Mouse (Mus musculus): ENCODE data around the gene Nos1ap. TPM values are rescaled to one million over a fixed set of nuclear protein-coding genes. Genes with fewer than 3 reads are reported as not detected.

Nos1ap gene
- total and polyA plus RNA-seq, 2 experiments from 2014 or later, result 18.4 to 24.0 TPM

DNA sequence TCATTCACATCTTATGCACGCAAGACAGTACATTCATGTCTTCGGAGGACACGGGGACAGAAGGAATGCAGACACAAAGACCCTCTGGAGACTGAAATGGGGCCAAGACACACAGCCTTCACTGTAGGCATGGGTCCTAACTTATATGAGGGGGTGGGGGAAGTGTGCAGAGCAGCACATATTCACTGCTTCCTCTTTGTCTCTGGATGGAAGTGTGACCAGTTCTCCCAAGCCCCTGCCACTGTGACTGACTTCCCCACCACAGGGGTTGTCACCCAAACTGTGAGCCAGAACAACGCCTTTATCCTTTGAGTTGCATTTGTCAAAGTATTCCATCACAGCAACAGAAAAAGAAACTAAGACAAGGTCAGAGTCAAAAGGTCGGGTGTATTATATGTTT lies 7.3 kb downstream of the Nos1ap start:
- WGBS, result 82% methylated on average over 5 of the region's 5 CpGs

DNA sequence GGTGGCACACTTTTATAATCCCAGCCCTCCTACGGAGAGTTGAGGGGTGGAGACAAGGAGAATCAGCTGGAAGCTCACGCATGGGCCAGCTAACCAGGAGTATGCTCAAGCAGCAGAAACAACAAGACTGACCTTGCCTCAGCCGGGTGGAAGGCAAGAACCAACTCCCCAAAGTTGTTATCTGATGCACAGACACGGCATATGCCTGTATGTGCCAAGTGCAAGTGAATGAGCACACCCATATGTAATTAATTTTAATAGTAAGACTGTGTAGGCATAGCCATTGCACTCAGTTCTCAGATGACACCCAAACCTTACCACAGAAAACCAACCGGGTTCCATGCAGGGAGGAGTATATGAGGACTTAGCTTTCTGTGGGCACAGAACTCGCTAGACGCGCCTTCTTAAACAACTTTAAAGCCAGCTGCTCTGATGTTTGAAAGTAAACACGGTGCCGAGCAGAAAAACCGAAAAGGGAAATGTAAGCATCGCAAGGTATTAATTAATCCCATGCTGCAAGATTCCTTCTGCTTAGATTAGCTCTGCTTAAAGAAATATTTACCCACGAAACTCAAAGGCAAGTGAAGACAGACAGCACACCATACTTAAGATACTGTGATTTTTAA lies 9.1 kb downstream of the Nos1ap start:
- H3K9me3 ChIP-seq (ENCODE audit: low read length), result no peaks in the 10 kb centered on the region
- H3K9ac ChIP-seq (replicated peaks; ENCODE audit: low read length, poor library complexity, severe bottlenecking), result no peak overlapping the region
- DNase-seq (ENCODE audit: low spot score), result no peak
- WGBS, result 56% methylated on average over 13 of the region's 13 CpGs
- peaks cover 11% of the 10 kb centered on the region; the same call in 1 of the 2 replicates for H3K4me1 ChIP-seq (ENCODE audit: insufficient read depth, low read length)
- no peak overlapping the region for H3K27ac ChIP-seq (ENCODE audit: low read depth, low read length)
- H3K4me3 ChIP-seq (ENCODE audit: low read depth, low read length), result no peak overlapping the region
- H3K4me2 ChIP-seq (ENCODE audit: low read depth, low read length, poor library complexity, severe bottlenecking), result no peak overlapping the region
- H3K27me3 ChIP-seq (ENCODE audit: insufficient read depth, low read length), result no peaks in the 10 kb centered on the region
- no peaks in the 10 kb centered on the region for H3K36me3 ChIP-seq (ENCODE audit: insufficient read depth, low read length)
- no peak for TF ChIP-seq CTCF (IDR thresholded peaks at IDR 0.05)
- no peak for ATAC-seq (ENCODE audit: low FRiP score)

More for the DNA sequence above, 7.3 kb downstream of the Nos1ap start:
- no peak overlapping the region for H3K4me2 ChIP-seq (ENCODE audit: low read depth, low read length, poor library complexity, severe bottlenecking)
- DNase-seq (ENCODE audit: low spot score) (no peak), ATAC-seq (ENCODE audit: low FRiP score) (no peak)
- no peak for TF ChIP-seq CTCF (IDR thresholded peaks at IDR 0.05)
- H3K27me3 ChIP-seq (ENCODE audit: insufficient read depth, low read length), result no peaks in the 10 kb centered on the region
- no peak overlapping the region for H3K27ac ChIP-seq (ENCODE audit: low read depth, low read length)
- H3K4me1 ChIP-seq (ENCODE audit: insufficient read depth, low read length), result peaks cover 8% of the 10 kb centered on the region; the same call in 1 of the 2 replicates
- H3K9me3 ChIP-seq (ENCODE audit: low read length), result no peaks in the 10 kb centered on the region
- H3K9ac ChIP-seq (replicated peaks; ENCODE audit: low read length, poor library complexity, severe bottlenecking), result no peak overlapping the region
- no peak overlapping the region for H3K4me3 ChIP-seq (ENCODE audit: low read depth, low read length)
- no peaks in the 10 kb centered on the region for H3K36me3 ChIP-seq (ENCODE audit: insufficient read depth, low read length)

- Histone ChIP-seq H3K27me3 (ENCODE audit: insufficient read depth, low read length) (no peaks in the 10 kb centered on the region), H3K4me2 (ENCODE audit: low read depth, low read length, poor library complexity, severe bottlenecking) (no peak overlapping the region), H3K36me3 (ENCODE audit: insufficient read depth, low read length) (no peaks in the 10 kb centered on the region), H3K27ac (ENCODE audit: low read depth, low read length) (no peak overlapping the region), H3K9ac (replicated peaks; ENCODE audit: low read length, poor library complexity, severe bottlenecking) (no peak overlapping the region), H3K4me3 (ENCODE audit: low read depth, low read length) (no peak overlapping the region), H3K9me3 (ENCODE audit: low read length) (no peaks in the 10 kb centered on the region), H3K4me1 (ENCODE audit: insufficient read depth, low read length) (peaks cover 11% of the 10 kb centered on the region; the same call in 1 of the 2 replicates)
- 98% methylated on average over 5 of the region's 5 CpGs for WGBS
- no peak for TF ChIP-seq CTCF (IDR thresholded peaks at IDR 0.05)
- ATAC-seq (ENCODE audit: low FRiP score), result no peak
- DNase-seq (ENCODE audit: low spot score), result no peak
Observed at GRCm38 (mm10) chr1:170579476-170579875, 10.2 kb downstream of the Nos1ap start.

DNA sequence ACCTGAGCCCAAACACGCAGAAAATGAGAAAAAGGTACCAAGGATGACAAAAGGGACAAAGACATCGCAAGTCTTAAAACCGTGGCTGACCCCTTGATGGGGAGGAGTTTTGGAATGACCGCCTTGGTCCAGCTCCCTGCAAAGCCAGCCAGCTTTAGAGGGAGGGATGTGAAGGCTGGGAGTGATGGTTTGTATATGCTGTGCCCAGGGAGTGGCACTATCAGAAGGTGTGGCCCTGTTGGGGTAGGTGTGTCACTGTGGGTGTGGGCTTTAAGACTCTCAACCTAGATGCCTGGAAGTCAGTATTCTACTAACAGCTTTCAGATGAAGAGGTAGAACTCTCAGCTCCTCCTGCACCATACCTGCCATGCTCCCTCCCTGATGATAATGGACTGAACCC lies 10.6 kb downstream of the Nos1ap start:
- no peak for TF ChIP-seq CTCF (IDR thresholded peaks at IDR 0.05)
- Histone ChIP-seq H3K27me3 (ENCODE audit: insufficient read depth, low read length) (no peaks in the 10 kb centered on the region), H3K9me3 (ENCODE audit: low read length) (no peaks in the 10 kb centered on the region), H3K36me3 (ENCODE audit: insufficient read depth, low read length) (no peaks in the 10 kb centered on the region), H3K4me1 (ENCODE audit: insufficient read depth, low read length) (peaks cover 11% of the 10 kb centered on the region; the same call in 1 of the 2 replicates), H3K9ac (replicated peaks; ENCODE audit: low read length, poor library complexity, severe bottlenecking) (no peak overlapping the region), H3K27ac (ENCODE audit: low read depth, low read length) (no peak overlapping the region), H3K4me3 (ENCODE audit: low read depth, low read length) (no peak overlapping the region), H3K4me2 (ENCODE audit: low read depth, low read length, poor library complexity, severe bottlenecking) (no peak overlapping the region)
- DNase-seq (ENCODE audit: low spot score) (no peak), ATAC-seq (ENCODE audit: low FRiP score) (no peak)
- WGBS, result 97% methylated on average over 4 of the region's 4 CpGs

GRCm38 (mm10) chr1:170576728-170577065 lies 13.0 kb downstream of the Nos1ap start:
- Histone ChIP-seq H3K9me3 (ENCODE audit: low read length) (no peaks in the 10 kb centered on the region), H3K9ac (replicated peaks; ENCODE audit: low read length, poor library complexity, severe bottlenecking) (no peak overlapping the region), H3K4me2 (ENCODE audit: low read depth, low read length, poor library complexity, severe bottlenecking) (no peak overlapping the region), H3K4me1 (ENCODE audit: insufficient read depth, low read length) (peaks cover 11% of the 10 kb centered on the region; the same call in 1 of the 2 replicates), H3K27ac (ENCODE audit: low read depth, low read length) (no peak overlapping the region), H3K36me3 (ENCODE audit: insufficient read depth, low read length) (no peaks in the 10 kb centered on the region), H3K27me3 (ENCODE audit: insufficient read depth, low read length) (no peaks in the 10 kb centered on the region), H3K4me3 (ENCODE audit: low read depth, low read length) (no peak overlapping the region)
- 17% methylated on average over 6 of the region's 6 CpGs for WGBS
- no peak for TF ChIP-seq CTCF (IDR thresholded peaks at IDR 0.05)
- no peak for ATAC-seq (ENCODE audit: low FRiP score)
- peak; percentile 33 for DNase-seq (ENCODE audit: low spot score)

- no peaks in the 10 kb centered on the region for H3K9me3 ChIP-seq (ENCODE audit: low read length)
- ATAC-seq (ENCODE audit: low FRiP score) (no peak), DNase-seq (ENCODE audit: low spot score) (no peak)
- H3K36me3 ChIP-seq (ENCODE audit: insufficient read depth, low read length), result no peaks in the 10 kb centered on the region
- 37% methylated on average over 6 of the region's 6 CpGs for WGBS
- no peak overlapping the region for H3K9ac ChIP-seq (replicated peaks; ENCODE audit: low read length, poor library complexity, severe bottlenecking)
- H3K27ac ChIP-seq (ENCODE audit: low read depth, low read length), result no peak overlapping the region
- no peak overlapping the region for H3K4me2 ChIP-seq (ENCODE audit: low read depth, low read length, poor library complexity, severe bottlenecking)
- H3K4me1 ChIP-seq (ENCODE audit: insufficient read depth, low read length), result peaks cover 9% of the 10 kb centered on the region; the same call in 1 of the 2 replicates
- H3K4me3 ChIP-seq (ENCODE audit: low read depth, low read length), result no peak overlapping the region
- no peak for TF ChIP-seq CTCF (IDR thresholded peaks at IDR 0.05)
- no peaks in the 10 kb centered on the region for H3K27me3 ChIP-seq (ENCODE audit: insufficient read depth, low read length)
Observed at GRCm38 (mm10) chr1:170576012-170576727, 13.5 kb downstream of the Nos1ap start.
